Mouse (Mus musculus): ENCODE data around the gene Tph1.

DNA sequence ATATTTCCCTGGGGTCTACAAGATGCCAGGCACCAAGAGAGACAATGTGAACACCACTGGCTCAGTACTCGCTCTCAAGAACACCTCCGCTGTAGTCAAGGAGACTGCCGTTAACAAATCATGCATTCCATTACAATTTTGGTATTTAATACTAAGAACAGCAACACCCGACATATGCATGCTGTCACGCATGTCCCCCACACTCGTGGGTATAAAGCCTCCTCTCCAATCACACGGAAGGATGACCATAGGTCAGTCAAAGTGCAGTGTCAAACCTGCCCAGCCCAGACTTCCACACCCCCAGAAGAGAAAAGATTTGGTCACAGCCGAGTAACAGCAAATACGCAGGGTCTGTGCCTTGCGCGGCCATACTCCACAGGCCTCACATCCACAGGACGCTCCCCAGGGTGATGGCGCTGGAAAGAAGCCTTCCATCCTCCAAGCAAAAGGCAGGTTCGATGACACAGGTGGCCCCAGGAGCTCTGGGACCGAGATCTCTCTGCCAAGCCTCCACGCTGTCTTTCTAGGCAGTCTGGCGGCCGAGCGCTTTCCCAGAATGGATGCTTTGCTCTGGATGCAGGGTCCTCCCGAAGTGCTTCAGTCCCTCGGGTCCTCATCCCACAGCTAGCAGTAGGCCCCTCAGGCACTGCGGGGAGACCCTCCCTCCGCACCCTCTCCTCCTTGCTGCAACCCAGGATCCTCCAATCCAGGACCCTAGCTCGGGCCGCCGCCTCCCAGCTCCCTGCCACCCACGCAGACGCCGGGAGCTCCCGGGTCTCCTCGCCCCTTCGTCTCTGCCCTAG, 33.2 kb downstream of the Tph1 start:
- TF ChIP-seq CTCF (IDR thresholded peaks at IDR 0.05; ENCODE audit: borderline replicate concordance, extremely low read depth, insufficient read depth, insufficient read length), result no peak
- no peak for TF ChIP-seq POLR2A (IDR thresholded peaks at IDR 0.05; ENCODE audit: borderline replicate concordance, extremely low read depth, insufficient read depth, insufficient read length, poor library complexity, severe bottlenecking)

Measured in brain, embryonic 14.5 days (tissue).